Comparison of ENCODE assay signal across 10 mouse cellular contexts in genomic region chrX:48683451-48683850, GRCm38 (mm10). TPM values are rescaled to one million over a fixed set of nuclear protein-coding genes. Genes with fewer than 3 reads are reported as not detected.
A peak's percentile ranks its signal among the peaks of the same experiment; 100 is the strongest.
DNase-seq lines count a peak whose midpoint lies in the region; ATAC-seq lines count a peak whose summit lies in the region.
"Had no signal": no experiment of that assay in that cellular context is flagged by ENCODE, and none has a peak within 500 bp of the region (broad histone marks: within the 10 kb centered on the region; RNA-seq: fewer than 3 reads in every experiment).

No protein-coding gene starts in this region.

- no peaks in the 10 kb centered on the region for H3K4me1 ChIP-seq in hindbrain, embryonic 14.5 days (replicated peaks; ENCODE audit: control insufficient read depth, insufficient read depth, low read length)
- H3K4me1 ChIP-seq in hindbrain, embryonic 16.5 days (ENCODE audit: control insufficient read depth, insufficient read depth, low read depth, low read length) = no peaks in the 10 kb centered on the region
- no peaks in the 10 kb centered on the region for H3K4me1 ChIP-seq in embryonic facial prominence, embryonic 14.5 days (ENCODE audit: control insufficient read depth, insufficient read depth, low read length)
- no peaks in the 10 kb centered on the region for H3K4me1 ChIP-seq in forebrain, embryonic 13.5 days
- H3K4me1 ChIP-seq: embryonic facial prominence, embryonic 15.5 days; limb, embryonic 13.5 days had no signal

- no peak overlapping the region for H3K9ac ChIP-seq in hindbrain, embryonic 14.5 days
- no peak overlapping the region for H3K9ac ChIP-seq in hindbrain, embryonic 16.5 days (ENCODE audit: low read depth, low read length)
- H3K9ac ChIP-seq in embryonic facial prominence, embryonic 14.5 days (ENCODE audit: low read depth, low read length) = no peak overlapping the region
- no peak overlapping the region for H3K9ac ChIP-seq in forebrain, embryonic 13.5 days
- H3K9ac ChIP-seq: embryonic facial prominence, embryonic 15.5 days; limb, embryonic 13.5 days had no signal

- H3K36me3 ChIP-seq in hindbrain, embryonic 14.5 days (replicated peaks; ENCODE audit: control insufficient read depth, insufficient read depth) = no peaks in the 10 kb centered on the region
- no peaks in the 10 kb centered on the region for H3K36me3 ChIP-seq in hindbrain, embryonic 16.5 days (ENCODE audit: control insufficient read depth, insufficient read depth, low read length)
- no peaks in the 10 kb centered on the region for H3K36me3 ChIP-seq in embryonic facial prominence, embryonic 14.5 days (ENCODE audit: control insufficient read depth, insufficient read depth, low read length)
- H3K36me3 ChIP-seq in forebrain, embryonic 13.5 days (ENCODE audit: poor library complexity, severe bottlenecking) = no peaks in the 10 kb centered on the region
- H3K36me3 ChIP-seq: embryonic facial prominence, embryonic 15.5 days; limb, embryonic 13.5 days had no signal

- peak; percentile 69 for DNase-seq in hindbrain, embryonic 14.5 days (ENCODE audit: low spot score)
- DNase-seq in CD4-positive helper T cell, adult 2 months (ENCODE audit: low read depth, low spot score) = peak; percentile 44
- DNase-seq in ZHBTc4 (ENCODE audit: low read depth, low spot score) = peak; percentile 60
- peak; percentile 18 for DNase-seq in embryonic facial prominence, embryonic 14.5 days (ENCODE audit: low spot score)
- peak; percentile 10 to 43 for DNase-seq in left cerebral cortex, postnatal 10 days (ENCODE audit: extremely low spot score in 1 of 2, low spot score in 2 of 2)

- H3K9me3 ChIP-seq in hindbrain, embryonic 14.5 days (ENCODE audit: control insufficient read depth, low read length) = no peaks in the 10 kb centered on the region
- no peaks in the 10 kb centered on the region for H3K9me3 ChIP-seq in hindbrain, embryonic 16.5 days (ENCODE audit: control insufficient read depth, low read length)
- no peaks in the 10 kb centered on the region for H3K9me3 ChIP-seq in embryonic facial prominence, embryonic 14.5 days (ENCODE audit: control insufficient read depth, low read length)
- H3K9me3 ChIP-seq in forebrain, embryonic 13.5 days (replicated peaks) = no peaks in the 10 kb centered on the region
- H3K9me3 ChIP-seq: embryonic facial prominence, embryonic 15.5 days; limb, embryonic 13.5 days had no signal

- intact Hi-C loops in left cerebral cortex, postnatal 10 days (cut with DNase I) = loop anchor here (10.0 kb wide), 1 partner anchor 621 kb away; no protein-coding TSS in a partner anchor

- H3K27me3 ChIP-seq in hindbrain, embryonic 14.5 days (ENCODE audit: control insufficient read depth, insufficient read depth, low read length) = no peaks in the 10 kb centered on the region
- H3K27me3 ChIP-seq in hindbrain, embryonic 16.5 days (replicated peaks; ENCODE audit: control insufficient read depth, insufficient read depth, low read length) = no peaks in the 10 kb centered on the region
- no peaks in the 10 kb centered on the region for H3K27me3 ChIP-seq in embryonic facial prominence, embryonic 14.5 days (replicated peaks; ENCODE audit: control insufficient read depth, insufficient read depth, low read length)
- no peaks in the 10 kb centered on the region for H3K27me3 ChIP-seq in forebrain, embryonic 13.5 days
- H3K27me3 ChIP-seq: embryonic facial prominence, embryonic 15.5 days; limb, embryonic 13.5 days had no signal

- ATAC-seq in hindbrain, embryonic 14.5 days (ENCODE audit: low FRiP score) = no peak
- ATAC-seq in hindbrain, embryonic 16.5 days = no peak
- ATAC-seq in embryonic facial prominence, embryonic 14.5 days (ENCODE audit: low read depth) = no peak
- peak; percentile 58; the same call in 1 of the 2 replicates for ATAC-seq in neutrophil, adult 5-6 weeks (ENCODE audit: extremely low read depth, insufficient number of reproducible peaks, low FRiP score, poor library complexity, severe bottlenecking)
- no peak for ATAC-seq in forebrain, embryonic 13.5 days

- WGBS in hindbrain, embryonic 14.5 days = 20% methylated on average over 3 of the region's 3 CpGs
- 25% methylated on average over 3 of the region's 3 CpGs for WGBS in hindbrain, embryonic 16.5 days
- WGBS in embryonic facial prominence, embryonic 14.5 days = 29% methylated on average over 3 of the region's 3 CpGs
- 20% methylated on average over 3 of the region's 3 CpGs for WGBS in forebrain, embryonic 13.5 days

- no peak overlapping the region for H3K4me2 ChIP-seq in hindbrain, embryonic 14.5 days (replicated peaks)
- H3K4me2 ChIP-seq in hindbrain, embryonic 16.5 days (ENCODE audit: low read length) = no peak overlapping the region
- no peak overlapping the region for H3K4me2 ChIP-seq in embryonic facial prominence, embryonic 14.5 days (ENCODE audit: low read depth, low read length)
- no peak overlapping the region for H3K4me2 ChIP-seq in forebrain, embryonic 13.5 days
- H3K4me2 ChIP-seq: embryonic facial prominence, embryonic 15.5 days; limb, embryonic 13.5 days had no signal

- no peak overlapping the region for H3K4me3 ChIP-seq in hindbrain, embryonic 14.5 days (replicated peaks; ENCODE audit: low read length)
- no peak overlapping the region for H3K4me3 ChIP-seq in hindbrain, embryonic 16.5 days (ENCODE audit: low read length)
- no peak overlapping the region for H3K4me3 ChIP-seq in embryonic facial prominence, embryonic 14.5 days (ENCODE audit: low read depth, low read length)
- H3K4me3 ChIP-seq in forebrain, embryonic 13.5 days = no peak overlapping the region
- H3K4me3 ChIP-seq: embryonic facial prominence, embryonic 15.5 days; limb, embryonic 13.5 days had no signal

- H3K27ac ChIP-seq in hindbrain, embryonic 14.5 days = no peak overlapping the region
- no peak overlapping the region for H3K27ac ChIP-seq in hindbrain, embryonic 16.5 days (ENCODE audit: low read depth, low read length)
- no peak overlapping the region for H3K27ac ChIP-seq in embryonic facial prominence, embryonic 14.5 days (replicated peaks; ENCODE audit: low read depth, low read length)
- no peak overlapping the region for H3K27ac ChIP-seq in forebrain, embryonic 13.5 days
- H3K27ac ChIP-seq: embryonic facial prominence, embryonic 15.5 days; limb, embryonic 13.5 days had no signal

RNA-seq across cellular contexts. Expression of gene Gpr119, which starts 9.2 kb away (rescaled TPM):
- not detected in 2 replicates for polyA plus RNA-seq in hindbrain, embryonic 14.5 days (2014; fragmentation: Nextera tagmentation; extraction: Ambion mirVana)
- not detected in 2 replicates for polyA plus RNA-seq in hindbrain, embryonic 16.5 days (2015; fragmentation: Nextera tagmentation; extraction: Ambion mirVana)
- 0.07 TPM in 1 of 2 replicates, not detected in the other for polyA plus RNA-seq in embryonic facial prominence, embryonic 14.5 days (2014; fragmentation: Nextera tagmentation; extraction: Ambion mirVana)
- total RNA-seq in left cerebral cortex, postnatal 10 days (2021) = not detected
- not detected in 2 replicates for total RNA-seq in neutrophil, adult 5-6 weeks (2017)
- not detected in 2 replicates for polyA plus RNA-seq in forebrain, embryonic 13.5 days (2015; fragmentation: Nextera tagmentation; extraction: Ambion mirVana)
- polyA plus RNA-seq: embryonic facial prominence, embryonic 15.5 days; limb, embryonic 13.5 days had no signal

RNA-seq across cellular contexts. Expression of gene Rbmx2, which starts 11.4 kb away (rescaled TPM):
- 18.7 and 19.0 TPM in 2 replicates for polyA plus RNA-seq in hindbrain, embryonic 14.5 days (2014; fragmentation: Nextera tagmentation; extraction: Ambion mirVana)
- 16.9 and 17.2 TPM in 2 replicates for polyA plus RNA-seq in hindbrain, embryonic 16.5 days (2015; fragmentation: Nextera tagmentation; extraction: Ambion mirVana)
- 17.1 and 18.7 TPM in 2 replicates for polyA plus RNA-seq in embryonic facial prominence, embryonic 14.5 days (2014; fragmentation: Nextera tagmentation; extraction: Ambion mirVana)
- total RNA-seq in left cerebral cortex, postnatal 10 days (2021) = 1 to 10 TPM; 4.9 to 7.9 TPM
- 7.3 and 8.5 TPM in 2 replicates for total RNA-seq in neutrophil, adult 5-6 weeks (2017)
- 31.5 and 35.2 TPM in 2 replicates for polyA plus RNA-seq in forebrain, embryonic 13.5 days (2015; fragmentation: Nextera tagmentation; extraction: Ambion mirVana)

Comparison
In these comparisons a context has a peak if more than half of its experiments do, and no peak if none do; other contexts are left out.
1. DNase-seq: peak in every context shown above with its lines; median percentile 69 in hindbrain, embryonic 14.5 days; 60 in ZHBTc4; 44 in CD4-positive helper T cell, adult 2 months; 26 in left cerebral cortex, postnatal 10 days; 18 in embryonic facial prominence, embryonic 14.5 days.